Mouse (Mus musculus) Patski (cell line): ENCODE measurements around the gene Tbrg4. TPM values are rescaled to one million over a fixed set of nuclear protein-coding genes. Genes with fewer than 3 reads are reported as not detected.

Experiments used
- ATAC-seq: fragments of 100-300 bp; one replicate; pipeline ENCODE4 v1.8.0; 2021
- CTCF ChIA-PET: fragments of 350-600 bp; sonication (Branson Sonifier 250); formaldehyde crosslinking; loops from one replicate; lab custom pipeline; 2022; ENCODE audit warnings: inconsistent platforms; lab: Charles Lee
- POLR2A ChIA-PET: fragments of 350-600 bp; sonication (Branson Sonifier 250); formaldehyde crosslinking; loops from one replicate; lab custom pipeline; 2022; ENCODE audit warnings: antibody characterized with exemption, inconsistent platforms; lab: Charles Lee
- DNase-seq: peaks from one replicate; pipeline ENCODE4 v3.0.0-alpha.2; 2011; ENCODE audit warnings: low read depth, low spot score
- H3K27me3 ChIP-seq: fragments of 371-371 bp; one replicate; pipeline ENCODE4 v1.5.1; 2021
- CTCF ChIP-seq: fragments of 100-300 bp; IDR thresholded peaks from one replicate; pipeline ENCODE4 v1.5.1; 2021
- in situ Hi-C: fragments of 300-500 bp; cut with MboI; formaldehyde crosslinking; loops from 3 replicates; pipeline ENCODE4 v1.11.1; 2018; ENCODE audit warnings: low pct_unique_long_range_greater_than_20kb, mixed read lengths
- polyA plus RNA-seq: library from polyadenylated mRNA; unstranded; gene quantifications from one replicate; pipeline ENCODE4 v1.2.3, GENCODE M21; 2021

Tbrg4 gene
- polyA plus RNA-seq, 1 experiment from 2014 or later = 64.3 TPM

- no peak for TF ChIP-seq CTCF
- CTCF ChIA-PET = interaction anchor here (0.8 to 1.3 kb wide), 2 partner anchors 19 to 37 kb away, joined by 3 read pairs; no protein-coding TSS in a partner anchor
- no peaks in the 10 kb centered on the region for H3K27me3 ChIP-seq
- DNase-seq (no peak), ATAC-seq (no peak)
- POLR2A ChIA-PET = no interaction called here
- in situ Hi-C loops = no loop called here
Measured at GRCm38 (mm10) chr11:6595339-6595738, 30.5 kb downstream of the Tbrg4 start.

GRCm38 (mm10) chr11:6594845-6595244, 31.0 kb downstream of the Tbrg4 start:
- ChIA-PET POLR2A (no interaction called here), CTCF (interaction anchor here (0.8 to 1.3 kb wide), 2 partner anchors 18 to 37 kb away, joined by 3 read pairs; no protein-coding TSS in a partner anchor)
- no peak for TF ChIP-seq CTCF
- H3K27me3 ChIP-seq = no peaks in the 10 kb centered on the region
- in situ Hi-C loops = no loop called here
- DNase-seq = no peak
- ATAC-seq = no peak

GRCm38 (mm10) chr11:6593406-6593805, 32.5 kb downstream of the Tbrg4 start:
- in situ Hi-C loops = no loop called here
- no peak for TF ChIP-seq CTCF
- ChIA-PET POLR2A (no interaction called here), CTCF (interaction anchor here (1.1 kb wide), 1 partner anchor 23 kb away, joined by 3 read pairs; no protein-coding TSS in a partner anchor)
- no peak for DNase-seq
- no peak for ATAC-seq
- H3K27me3 ChIP-seq = no peaks in the 10 kb centered on the region

GRCm38 (mm10) chr11:6590933-6591675, 34.8 kb downstream of the Tbrg4 start:
- DNase-seq (no peak), ATAC-seq (no peak)
- ChIA-PET POLR2A (no interaction called here), CTCF (interaction anchor here (0.9 kb wide), 1 partner anchor 20 kb away, joined by 3 read pairs; no protein-coding TSS in a partner anchor)
- no peak for TF ChIP-seq CTCF
- in situ Hi-C loops = no loop called here
- no peaks in the 10 kb centered on the region for H3K27me3 ChIP-seq

GRCm38 (mm10) chr11:6589838-6590237, 36.0 kb downstream of the Tbrg4 start:
- POLR2A ChIA-PET = no interaction called here
- no peaks in the 10 kb centered on the region for H3K27me3 ChIP-seq
- in situ Hi-C loops = no loop called here
- CTCF ChIA-PET = no interaction called here
- DNase-seq (no peak), ATAC-seq (no peak)
- TF ChIP-seq CTCF = no peak

GRCm38 (mm10) chr11:6588295-6588694, 37.6 kb downstream of the Tbrg4 start:
- DNase-seq = no peak

GRCm38 (mm10) chr11:6587249-6587940, 38.5 kb downstream of the Tbrg4 start:
- H3K27me3 ChIP-seq = no peaks in the 10 kb centered on the region
- ChIA-PET CTCF (interaction anchor here (0.9 to 1.1 kb wide), 2 partner anchors 13 to 151 kb away, joined by 3 to 4 read pairs; no protein-coding TSS in a partner anchor), POLR2A (interaction anchor here (1.2 kb wide), 1 partner anchor 29 kb away, joined by 3 read pairs; no protein-coding TSS in a partner anchor)
- peak; percentile 92 for ATAC-seq
- in situ Hi-C loops = no loop called here
- TF ChIP-seq CTCF = no peak
- no peak for DNase-seq

More at GRCm38 (mm10) chr11:6588295-6588694, 37.6 kb downstream of the Tbrg4 start:
- H3K27me3 ChIP-seq = no peaks in the 10 kb centered on the region
- POLR2A ChIA-PET = interaction anchor here (0.5 to 0.6 kb wide), 3 partner anchors 35 to 68 kb away, joined by 3 read pairs; partner anchors contain the start of gene Myo1g
- no peak for ATAC-seq
- in situ Hi-C loops = no loop called here
- CTCF ChIA-PET = interaction anchor here (0.9 to 1.1 kb wide), 3 partner anchors 12 to 152 kb away, joined by 3 to 4 read pairs (median 3); no protein-coding TSS in a partner anchor
- no peak for TF ChIP-seq CTCF

GRCm38 (mm10) chr11:6586660-6587059, 39.2 kb downstream of the Tbrg4 start:
- in situ Hi-C loops = no loop called here
- no peak for TF ChIP-seq CTCF
- H3K27me3 ChIP-seq = no peaks in the 10 kb centered on the region
- CTCF ChIA-PET = interaction anchor here (1.5 kb wide), 1 partner anchor 18 kb away, joined by 5 read pairs; no protein-coding TSS in a partner anchor
- ATAC-seq (peak; percentile 15), DNase-seq (no peak)
- POLR2A ChIA-PET = interaction anchor here (1.2 kb wide), 1 partner anchor 30 kb away, joined by 3 read pairs; no protein-coding TSS in a partner anchor

- no peak for TF ChIP-seq CTCF
- no peak for ATAC-seq
- no peak for DNase-seq
- CTCF ChIA-PET = interaction anchor here (1.5 kb wide), 1 partner anchor 17 kb away, joined by 5 read pairs; no protein-coding TSS in a partner anchor
- POLR2A ChIA-PET = no interaction called here
- in situ Hi-C loops = no loop called here
- no peaks in the 10 kb centered on the region for H3K27me3 ChIP-seq
Measured at GRCm38 (mm10) chr11:6585748-6586147, 40.1 kb downstream of the Tbrg4 start.

GRCm38 (mm10) chr11:6581560-6581959, 44.3 kb downstream of the Tbrg4 start:
- DNase-seq (no peak), ATAC-seq (no peak)
- no peak for TF ChIP-seq CTCF
- no peaks in the 10 kb centered on the region for H3K27me3 ChIP-seq
- in situ Hi-C loops = no loop called here
- POLR2A ChIA-PET = no interaction called here
- CTCF ChIA-PET = no interaction called here
